Mouse (Mus musculus) frontal cortex, postnatal 36 days (tissue): ENCODE results near the gene Best3.
"Not testable (repeated sequence)": the region's sequence is repeated elsewhere in the genome, so short reads cannot be mapped to it uniquely, and the experiment has no call there.

Experiments
- DNase-seq, 2 experiments: peaks; one replicate each; pipeline ENCODE4 v3.0.0; 2022; ENCODE audit warnings: low spot score in 2 of 2

Gene Best3

DNA sequence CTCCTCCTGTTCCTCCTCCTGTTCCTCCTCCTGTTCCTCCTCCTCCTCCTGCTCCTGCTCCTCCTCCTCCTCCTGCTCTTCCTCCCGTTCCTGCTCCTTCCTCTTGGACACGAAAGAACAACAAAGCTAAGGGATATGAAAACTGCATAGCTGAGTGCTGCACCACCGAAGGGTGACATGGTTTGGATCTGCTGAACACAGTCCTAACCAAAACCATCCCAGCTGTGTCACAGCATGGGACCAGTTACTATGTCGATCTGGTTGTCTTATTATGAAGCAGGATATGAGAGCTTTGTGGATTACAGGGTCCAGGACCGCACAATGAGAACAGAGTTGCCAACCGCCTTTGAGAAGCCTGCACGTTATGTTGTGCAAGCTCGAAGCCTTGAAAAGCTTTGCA lies 40.1 kb downstream of the Best3 start:
- DNase-seq, result no peak

DNA sequence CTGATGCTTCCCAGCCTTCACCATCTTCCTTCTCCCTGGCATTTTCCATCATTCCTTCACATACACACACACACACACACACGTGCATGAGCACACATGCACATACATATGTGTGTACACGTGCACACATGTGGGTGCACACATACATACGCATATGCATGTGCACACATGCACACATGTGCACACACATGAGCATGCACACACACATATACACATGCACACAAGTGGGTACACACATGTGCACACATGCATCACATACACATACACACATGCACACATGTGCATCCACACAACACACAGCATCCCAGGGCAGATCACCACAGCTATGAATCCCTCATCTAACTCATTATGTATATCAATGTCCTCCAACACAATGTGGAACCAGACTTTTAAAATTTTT lies 45.0 kb downstream of the Best3 start:
- no peak for DNase-seq

DNA sequence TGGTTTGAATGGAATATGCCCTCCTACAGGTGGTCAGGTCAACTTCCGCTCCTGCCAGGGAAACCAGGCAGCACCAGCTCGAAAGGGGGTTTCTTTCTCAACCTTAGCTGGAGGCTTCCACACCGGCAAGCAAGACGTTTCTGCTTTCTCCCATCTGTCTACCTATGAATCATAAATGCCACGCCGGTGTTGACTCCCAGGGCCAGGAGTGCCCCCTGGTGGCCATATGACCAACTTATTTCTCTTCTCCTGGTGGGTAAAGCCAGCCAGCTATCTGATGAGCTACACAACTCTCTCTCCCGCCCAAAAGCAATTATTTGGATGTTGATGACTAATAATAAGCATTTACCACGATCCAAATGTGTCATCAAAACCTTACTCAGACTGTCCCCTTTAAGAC lies 47.7 kb downstream of the Best3 start:
- DNase-seq, result peak; percentile 74 to 83

DNA sequence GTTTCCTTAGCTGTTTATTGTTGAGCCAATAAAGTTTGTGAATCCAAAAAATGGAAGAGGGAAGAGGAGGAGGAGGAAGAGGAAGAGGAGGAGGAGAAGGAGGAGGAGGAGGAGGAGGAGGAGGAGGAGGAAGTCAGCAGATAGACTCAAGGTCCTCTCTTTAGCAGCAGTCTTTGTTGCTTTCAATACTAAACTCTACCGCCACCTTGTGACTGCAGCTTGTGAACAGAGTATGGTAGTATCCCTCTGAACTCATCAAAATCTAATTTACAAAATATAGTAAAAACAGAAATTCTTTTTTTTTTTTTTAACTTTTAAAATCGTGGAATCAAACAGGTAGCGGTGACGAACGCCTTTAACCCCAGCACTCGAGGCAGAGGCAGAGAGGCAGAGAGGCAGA lies 54.2 kb downstream of the Best3 start:
- DNase-seq, result no peak

DNA sequence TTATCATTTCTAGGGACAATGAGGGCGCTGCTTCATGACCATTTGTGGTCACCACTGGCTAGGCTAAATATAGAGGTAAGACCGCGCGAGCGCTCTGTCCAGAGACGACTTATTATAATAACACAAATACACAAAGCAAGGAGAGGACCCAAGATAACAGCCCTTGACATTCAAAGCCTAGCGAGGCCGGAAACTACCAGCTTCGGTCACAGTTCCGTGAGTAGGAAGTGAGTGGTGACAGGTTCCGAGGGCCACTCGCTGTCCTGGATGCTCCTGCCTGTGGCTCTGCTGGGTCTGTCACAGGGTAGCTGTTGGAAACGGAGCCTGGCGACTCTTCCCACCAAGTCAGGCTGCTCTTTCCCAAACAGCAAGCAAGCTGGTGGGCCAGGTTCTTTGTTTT lies 56.2 kb downstream of the Best3 start:
- no peak for DNase-seq

DNA sequence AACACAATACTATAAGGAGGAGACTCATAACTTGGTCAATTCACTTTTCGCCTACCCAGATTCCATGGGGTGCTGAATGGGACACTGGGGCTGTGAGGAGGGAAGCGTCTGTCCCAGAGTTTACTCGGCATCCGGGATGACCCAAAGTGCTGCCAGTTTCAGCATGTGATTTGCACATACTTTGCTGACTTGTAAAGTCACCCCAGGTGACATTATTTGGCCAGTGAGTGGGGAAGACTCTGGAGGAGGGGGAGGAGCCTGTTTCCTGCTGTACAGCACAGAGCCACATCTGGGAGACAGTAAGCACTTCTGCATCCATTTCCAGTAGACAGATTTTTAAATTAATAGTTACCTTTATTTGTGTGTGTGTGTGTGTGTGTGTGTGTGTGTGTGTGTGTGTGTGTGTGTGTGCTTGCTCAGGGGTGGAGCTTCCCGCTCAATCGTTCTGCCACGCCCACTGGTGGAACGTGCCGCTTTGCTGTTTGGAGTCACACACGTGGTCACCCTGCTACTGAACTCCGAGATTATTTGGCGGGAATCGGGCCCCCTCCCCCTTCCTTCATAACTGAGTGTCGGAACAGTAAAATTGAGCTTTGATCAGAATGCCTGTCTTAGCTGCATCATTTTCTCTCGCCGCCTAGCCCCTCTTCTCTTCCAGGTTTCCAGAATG lies 57.5 kb downstream of the Best3 start:
- DNase-seq, result not testable (repeated sequence)

DNA sequence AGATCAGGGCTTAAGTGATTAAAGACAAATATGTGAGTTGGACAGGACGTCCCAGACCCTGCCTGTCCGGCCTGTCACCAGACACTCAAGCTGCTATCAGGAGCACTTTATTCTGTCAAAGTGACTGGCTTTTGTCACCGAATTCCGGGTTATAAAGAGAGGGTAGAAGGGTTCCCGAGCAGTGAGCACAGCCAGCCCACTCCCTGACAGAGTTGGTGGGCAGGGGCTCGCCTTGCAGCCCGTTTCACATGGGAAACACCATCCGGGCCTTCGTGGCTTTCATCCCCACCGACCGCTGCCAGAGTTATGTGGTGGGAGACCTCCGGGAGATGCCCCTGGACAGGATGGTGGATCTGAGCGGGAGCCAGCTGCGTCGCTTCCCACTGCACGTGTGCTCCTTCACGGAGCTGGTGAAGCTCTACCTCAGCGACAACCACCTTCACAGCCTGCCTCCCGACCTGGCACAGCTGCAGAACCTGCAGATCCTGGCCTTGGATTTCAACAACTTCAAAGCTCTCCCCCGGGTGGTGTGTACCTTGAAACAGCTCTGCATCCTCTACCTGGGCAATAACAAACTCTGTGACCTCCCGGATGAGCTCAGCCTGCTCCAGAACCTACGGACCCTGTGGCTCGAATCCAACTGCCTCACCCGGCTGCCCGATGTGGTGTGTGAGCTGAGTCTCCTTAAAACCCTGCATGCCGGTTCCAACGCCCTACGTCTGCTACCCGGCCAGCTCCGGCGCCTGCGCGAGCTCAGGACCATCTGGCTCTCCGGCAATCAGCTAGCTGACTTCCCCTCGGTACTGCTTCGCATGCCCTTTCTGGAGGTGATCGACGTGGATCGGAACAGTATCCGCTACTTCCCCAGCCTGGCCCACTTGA lies 59.3 kb downstream of the Best3 start, which contains the start of gene Lrrc10:
TSS of gene Lrrc10 (plus strand) at position 167 of the 882 bp plus-strand sequence.
- DNase-seq, result peak in 1 of 2 experiments; percentile 48

DNA sequence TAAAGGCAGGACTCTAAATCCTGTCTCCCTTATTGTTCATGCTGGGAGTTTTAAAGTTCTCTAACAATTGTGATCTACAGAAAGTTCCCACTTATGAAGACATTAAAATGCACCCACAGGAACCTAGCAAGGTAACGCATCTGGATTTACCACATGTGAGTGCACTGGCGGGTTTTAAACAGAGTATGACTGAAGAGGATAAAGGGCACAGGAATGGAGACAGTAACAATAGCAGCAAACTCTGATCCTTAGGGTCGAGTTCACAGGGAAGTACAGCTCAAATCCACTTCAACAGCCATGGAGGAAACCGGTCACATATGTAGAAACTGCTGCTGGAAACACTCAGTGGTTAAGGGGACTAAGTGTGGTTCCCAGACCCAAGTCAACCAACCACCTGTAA lies 63.1 kb downstream of the Best3 start:
- no peak for DNase-seq

DNA sequence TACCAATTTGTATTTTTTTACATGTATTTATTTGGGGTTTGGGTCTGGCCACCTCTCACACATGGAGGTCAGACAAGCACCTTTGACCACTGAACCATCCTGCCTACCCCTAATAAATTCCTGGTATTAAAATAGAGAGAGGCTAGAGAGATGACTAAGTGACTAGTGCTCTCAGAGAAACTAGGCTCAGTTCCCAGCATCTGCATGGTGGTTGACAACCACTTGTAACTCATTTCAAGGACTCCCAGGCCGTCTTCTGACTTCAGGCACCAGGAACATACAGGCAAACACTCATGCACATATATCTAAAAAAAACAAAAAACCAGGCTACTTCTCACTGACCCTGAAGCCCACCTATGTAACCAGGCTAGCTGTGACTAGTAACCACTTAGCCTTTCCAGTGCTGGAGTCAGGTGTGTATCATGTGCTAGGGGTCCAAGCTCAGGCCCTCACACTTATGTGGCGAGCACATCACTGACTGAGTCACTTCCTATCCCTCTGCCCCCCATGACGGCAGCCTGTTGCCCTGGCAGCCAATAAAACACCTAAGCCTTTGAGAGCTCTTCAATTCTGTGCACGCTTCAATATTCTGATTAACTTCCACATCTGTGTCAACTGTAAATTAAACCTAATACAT lies 64.0 kb downstream of the Best3 start:
- no peak for DNase-seq

DNA sequence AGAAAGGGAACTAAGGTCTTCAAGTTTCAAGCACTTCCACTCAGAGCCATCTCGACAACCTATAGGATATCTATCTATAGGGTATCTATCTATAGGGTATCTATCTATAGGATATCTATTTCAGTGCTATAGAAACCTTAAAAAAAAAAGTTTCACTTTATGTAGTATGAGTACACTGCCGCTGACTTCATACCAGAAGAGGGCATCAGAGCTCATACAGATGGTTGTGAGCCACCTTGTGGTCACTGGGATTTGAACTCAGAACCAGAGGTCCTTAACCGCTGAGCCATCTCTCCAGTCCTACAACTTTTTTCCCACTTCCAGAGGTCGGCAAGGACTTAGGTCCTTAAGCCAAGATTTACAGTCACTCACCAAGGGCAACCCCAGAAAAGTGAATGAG lies 69.6 kb downstream of the Best3 start:
- DNase-seq, result no peak

DNA sequence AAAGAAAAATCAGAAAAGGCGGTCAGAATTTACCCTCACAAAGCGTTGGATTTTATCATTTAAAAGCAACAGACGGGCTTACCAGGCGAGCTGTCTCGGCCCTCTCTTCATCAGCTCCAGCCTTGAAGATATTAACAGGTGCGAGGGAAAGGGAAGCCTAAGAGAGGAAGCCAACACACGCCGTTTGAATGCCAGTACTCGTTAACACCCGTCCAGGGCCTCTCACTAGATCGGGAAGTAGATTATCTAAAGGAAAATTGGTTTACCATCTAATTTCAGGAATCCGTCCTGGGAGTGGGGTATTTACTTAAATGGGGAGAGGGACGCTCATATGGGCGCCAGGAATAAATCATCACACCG lies 76.8 kb downstream of the Best3 start:
- no peak for DNase-seq

DNA sequence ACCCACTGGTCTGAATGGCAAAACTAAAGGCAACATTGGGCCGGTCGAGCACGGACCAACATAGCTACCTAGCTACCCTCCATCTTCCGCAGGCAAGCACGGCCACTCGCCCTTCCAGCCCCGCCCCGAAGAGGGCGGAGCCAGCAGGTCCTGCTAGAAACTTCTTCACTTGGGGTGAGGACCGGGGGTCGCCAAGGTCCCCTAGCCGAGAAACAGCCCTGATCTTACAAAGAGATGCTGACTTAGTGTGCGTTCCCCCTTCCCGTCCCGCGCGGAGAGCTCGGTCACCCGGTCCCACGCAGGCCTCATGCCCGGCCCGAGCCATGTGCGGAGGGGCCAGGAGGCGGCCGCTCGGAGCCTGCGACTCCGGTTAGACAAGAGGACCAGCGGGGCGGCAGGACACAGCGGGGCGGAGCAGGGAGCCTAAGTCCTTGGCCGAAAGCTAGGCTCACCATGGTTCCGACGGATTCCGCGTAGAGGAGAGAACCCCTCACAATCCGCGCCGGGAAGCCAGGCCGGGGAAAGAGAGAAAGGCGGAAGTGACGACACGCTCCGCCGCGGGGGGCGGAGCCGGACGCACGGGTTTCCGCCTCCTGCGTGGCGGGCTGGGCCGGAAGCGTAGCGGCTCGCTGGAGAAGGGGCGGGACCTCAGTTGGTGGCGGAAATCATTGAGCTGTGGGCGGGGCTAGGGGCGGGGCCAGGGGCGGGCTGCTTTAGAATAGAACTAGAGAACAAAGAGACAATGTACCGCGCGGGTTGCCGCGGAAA lies 77.3 kb downstream of the Best3 start, which contains the start of gene Cct2:
TSS of gene Cct2 (minus strand) at position 561 of the 768 bp plus-strand sequence.
- peak; percentile 80 to 88 for DNase-seq

DNA sequence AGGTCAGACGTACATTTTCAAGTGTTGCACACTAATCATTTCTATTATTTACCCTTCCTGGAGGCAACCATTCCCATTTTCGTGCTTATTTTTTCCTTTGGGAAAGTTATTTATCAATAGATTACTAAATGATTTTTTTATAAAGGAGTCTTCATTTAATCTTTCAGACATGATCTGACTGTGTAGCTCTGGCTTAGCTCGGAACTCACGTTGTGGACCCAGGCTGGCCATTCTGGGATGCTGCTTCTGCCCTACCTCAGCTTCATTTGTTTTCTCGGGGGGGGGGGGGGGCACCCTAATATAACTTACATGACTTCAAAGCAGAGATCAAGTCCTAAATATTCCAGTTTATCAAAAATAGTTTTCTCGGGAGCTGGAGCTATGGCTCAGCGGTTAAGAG lies 78.0 kb downstream of the Best3 start:
- no peak for DNase-seq

DNA sequence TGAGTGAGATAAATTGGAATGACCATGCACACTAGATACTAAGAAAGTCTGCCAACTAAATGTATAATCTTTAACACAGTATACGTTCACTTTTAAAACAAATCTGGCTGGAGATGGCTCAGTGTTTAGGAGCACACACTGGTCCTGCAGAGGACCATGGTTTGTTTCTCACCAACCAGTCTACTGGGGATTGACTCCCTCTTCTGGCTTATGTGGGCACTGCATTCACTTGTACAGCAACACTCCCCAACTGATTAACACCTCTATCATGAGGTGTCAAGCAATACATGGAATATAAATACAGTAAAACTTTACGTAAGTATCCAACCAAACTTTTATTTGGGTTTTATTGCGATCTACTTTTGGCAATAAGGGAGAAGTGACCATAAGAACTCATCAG lies 83.0 kb downstream of the Best3 start:
- DNase-seq, result no peak

DNA sequence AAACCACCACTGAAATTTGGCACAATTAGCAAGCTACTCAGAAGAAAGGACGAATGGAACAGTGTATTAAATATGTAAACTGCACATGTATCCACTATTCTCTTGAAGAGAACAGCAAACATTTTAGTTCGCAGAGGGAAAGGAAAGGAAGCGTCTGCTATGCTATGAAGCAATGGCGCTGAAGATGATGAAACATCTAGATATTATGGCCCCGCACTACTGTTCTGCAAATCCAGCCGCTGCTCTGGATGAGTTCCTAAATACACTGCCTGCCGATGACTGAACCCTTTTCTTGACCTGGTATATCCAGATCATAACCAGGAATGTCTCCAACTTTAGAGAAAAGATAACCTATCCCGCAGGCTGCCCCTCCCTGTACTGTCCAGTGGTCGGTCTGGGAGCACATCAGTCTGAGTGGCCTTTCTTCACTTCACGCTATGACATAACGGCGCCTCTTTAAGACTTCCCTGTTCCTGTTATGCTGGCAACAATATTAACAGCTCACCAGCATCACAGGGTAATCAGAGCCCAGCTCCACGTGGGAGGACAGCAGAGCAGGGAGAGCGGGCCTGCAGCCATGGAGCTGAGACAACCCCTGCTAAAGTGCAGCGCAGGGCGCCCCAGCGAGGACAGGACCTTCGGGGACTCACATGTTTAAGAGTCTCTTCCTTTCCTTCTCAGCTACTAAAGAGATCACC lies 86.2 kb downstream of the Best3 start:
- DNase-seq, result no peak

DNA sequence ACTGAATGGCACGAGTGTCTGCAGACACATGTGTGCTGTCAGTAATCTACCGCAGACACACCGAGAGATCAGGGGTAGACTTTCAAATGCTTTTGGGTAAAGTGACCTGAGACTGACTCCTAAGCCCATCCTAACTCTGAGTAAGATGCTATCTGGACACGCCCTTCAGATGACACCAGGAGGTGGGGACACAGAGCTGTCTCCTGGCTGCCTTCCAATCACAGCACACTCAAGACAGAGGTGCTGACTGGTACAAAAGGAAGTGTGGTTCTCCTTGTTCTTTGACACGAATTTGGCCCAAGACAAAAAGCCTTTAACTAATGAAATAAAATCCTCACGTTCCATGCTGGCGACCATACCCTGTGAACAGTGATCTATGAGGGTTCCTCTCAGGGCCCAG lies 87.1 kb downstream of the Best3 start:
- DNase-seq, result no peak
